Mouse (Mus musculus): ENCODE measurements around the gene Surf6. TPM values are rescaled to one million over a fixed set of nuclear protein-coding genes. Genes with fewer than 3 reads are reported as not detected.

Surf6 gene
- polyA plus RNA-seq, 1 experiment from 2014 or later = 29.7 TPM

DNA sequence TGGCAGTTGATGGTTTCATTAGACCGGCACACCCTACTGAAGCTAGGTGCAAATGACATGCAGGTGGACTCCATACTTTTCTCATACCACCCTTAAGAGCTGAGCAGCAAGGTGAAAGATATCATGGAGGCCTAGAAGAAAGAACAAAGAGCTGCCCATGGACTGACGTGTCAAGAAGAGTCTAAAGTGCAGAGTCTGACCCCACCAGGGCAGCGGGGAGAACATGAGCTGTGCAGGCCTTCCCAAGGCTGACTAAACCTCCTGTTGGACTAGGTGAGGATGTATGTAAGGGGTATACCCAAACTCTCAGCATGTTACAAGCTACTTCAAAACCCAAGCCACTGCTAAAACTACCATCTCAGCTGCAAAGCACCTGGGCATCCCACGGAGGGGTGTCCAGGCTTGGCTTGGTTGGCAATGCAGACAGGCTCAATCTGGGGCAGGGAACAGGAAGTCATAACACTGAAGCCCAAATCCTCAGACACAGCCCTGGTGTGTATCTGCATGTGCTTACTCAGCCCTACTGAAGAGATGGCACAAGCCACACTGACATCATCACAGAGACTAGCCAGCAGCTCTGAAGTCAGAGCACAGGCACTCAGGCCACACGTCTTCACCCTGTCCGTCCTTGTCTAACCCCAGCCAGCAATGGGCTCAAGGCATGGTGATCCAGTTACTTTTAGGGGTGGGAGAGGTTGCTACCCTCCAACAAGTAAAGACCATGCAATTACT, 25.2 kb upstream of the Surf6 start:
- Histone ChIP-seq H3K4me1 (peaks cover 27% of the 10 kb centered on the region), H3K9me3 (no peaks in the 10 kb centered on the region), H3K9ac (replicated peaks) (no peak overlapping the region), H3K27ac (replicated peaks) (no peak overlapping the region), H3K27me3 (no peaks in the 10 kb centered on the region), H3K36me3 (peaks cover 43% of the 10 kb centered on the region), H3K4me3 (no peak overlapping the region), H3K4me2 (replicated peaks) (no peak overlapping the region)
- ATAC-seq (replicated peaks) = no peak
- WGBS = 93% methylated on average over 6 of the region's 6 CpGs

DNA sequence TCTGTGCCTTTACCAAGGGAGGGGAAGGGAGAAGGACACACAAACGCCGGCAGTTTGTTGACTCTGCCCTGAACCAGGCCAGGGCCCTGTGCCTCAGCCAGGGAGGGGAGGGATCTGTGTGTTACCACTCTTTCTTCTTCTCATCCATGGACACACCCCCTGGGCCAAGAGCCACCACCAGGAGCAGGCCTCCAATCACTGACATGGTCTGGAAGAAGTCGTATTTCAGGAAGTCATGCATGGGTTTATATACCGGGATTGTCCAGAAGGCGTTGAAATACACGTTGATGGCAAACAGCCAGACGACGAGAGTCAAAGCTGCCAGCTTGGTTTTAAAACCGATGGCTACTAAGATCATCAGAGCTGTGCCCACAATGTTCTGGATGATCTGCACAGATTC, 19.1 kb upstream of the Surf6 start:
- 84% methylated on average over 9 of the region's 9 CpGs for WGBS
- peaks cover 84% of the 10 kb centered on the region for H3K36me3 ChIP-seq

DNA sequence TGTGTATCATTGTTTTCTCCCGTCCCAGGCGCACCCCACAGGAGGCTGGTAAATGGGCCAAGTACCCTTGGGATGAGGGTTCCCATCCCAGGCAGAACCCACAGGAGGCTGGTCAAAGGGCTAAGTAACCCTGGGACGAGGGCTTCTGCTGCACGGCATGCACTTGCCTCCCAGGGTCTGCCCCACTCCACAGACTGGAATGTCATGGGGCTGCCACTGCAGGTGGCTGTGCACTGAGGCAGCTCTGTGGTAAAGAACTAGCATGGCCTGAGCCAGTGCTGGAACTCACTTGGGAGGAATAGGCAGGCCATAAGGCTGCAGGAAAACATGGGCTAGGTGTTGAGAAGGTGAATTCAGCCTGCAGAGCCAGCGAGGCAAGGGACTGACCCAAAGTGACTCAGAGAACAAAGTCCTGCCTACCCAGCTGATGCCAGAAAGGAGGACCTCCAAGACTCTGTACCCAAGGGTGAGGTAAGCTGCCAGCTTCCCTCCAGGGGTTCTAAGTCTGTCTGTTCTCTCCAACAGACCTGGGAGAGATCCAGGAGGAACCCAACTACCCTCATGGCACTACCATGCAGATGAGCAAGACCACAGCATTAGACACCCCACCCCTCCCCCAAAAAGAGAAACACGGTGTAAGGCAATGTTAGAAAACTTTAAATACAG, 17.6 kb upstream of the Surf6 start:
- Histone ChIP-seq H3K27ac (replicated peaks) (no peak overlapping the region), H3K36me3 (peaks cover 72% of the 10 kb centered on the region), H3K4me2 (replicated peaks) (no peak overlapping the region), H3K27me3 (no peaks in the 10 kb centered on the region), H3K9ac (replicated peaks) (no peak overlapping the region), H3K9me3 (no peaks in the 10 kb centered on the region), H3K4me1 (peaks cover 25% of the 10 kb centered on the region), H3K4me3 (no peak overlapping the region)
- WGBS = 92% methylated on average over 6 of the region's 6 CpGs
- no peak for ATAC-seq (replicated peaks)

More for the DNA sequence above, 19.1 kb upstream of the Surf6 start:
- ATAC-seq (replicated peaks) = no peak
- Histone ChIP-seq H3K4me2 (replicated peaks) (no peak overlapping the region), H3K4me3 (no peak overlapping the region), H3K9ac (replicated peaks) (no peak overlapping the region), H3K27ac (replicated peaks) (no peak overlapping the region), H3K4me1 (peaks cover 16% of the 10 kb centered on the region), H3K27me3 (no peaks in the 10 kb centered on the region), H3K9me3 (no peaks in the 10 kb centered on the region)

DNA sequence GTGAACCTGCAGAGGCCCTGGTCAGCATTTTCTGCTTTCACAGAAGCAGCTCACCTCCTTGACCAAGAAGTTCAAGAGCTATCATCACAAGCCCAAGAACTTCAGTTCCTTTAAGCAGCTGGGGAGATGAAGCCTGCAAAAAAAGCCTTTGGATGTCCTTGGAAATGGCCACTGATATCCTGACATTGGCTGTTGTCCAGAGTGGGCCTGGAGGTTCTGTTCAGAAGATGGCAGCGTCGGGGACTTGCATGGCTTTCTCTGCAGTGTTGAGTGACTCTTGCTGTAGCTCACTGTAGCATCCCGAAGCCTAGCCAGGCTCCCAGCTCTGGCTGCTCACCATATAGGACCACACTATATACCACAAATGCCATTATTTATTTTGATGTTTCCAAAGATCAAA, 17.0 kb upstream of the Surf6 start:
- no peak for ATAC-seq (replicated peaks)

DNA sequence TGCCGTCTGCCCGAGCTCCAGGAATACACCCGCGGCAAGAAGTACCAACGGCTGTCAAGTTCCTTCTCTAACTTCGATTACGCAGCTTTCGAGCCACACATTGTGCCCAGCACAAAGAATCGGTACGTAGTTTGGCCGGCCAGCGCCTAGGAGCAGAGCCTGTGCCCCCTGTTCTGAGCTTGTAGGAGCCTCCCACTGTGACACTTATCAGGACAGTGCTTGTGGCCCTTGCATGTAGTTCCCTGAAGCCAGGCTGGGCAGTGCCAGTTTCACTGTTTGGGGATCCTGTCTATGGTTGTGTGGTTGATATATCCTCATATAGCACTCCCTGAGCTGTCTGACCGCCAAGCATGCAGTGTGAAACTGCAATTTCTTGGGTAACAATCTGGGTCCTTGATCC, 14.1 kb upstream of the Surf6 start:
- 3% methylated on average over 13 of the region's 13 CpGs for WGBS
- peak; percentile 3; the same call in 1 of the 2 replicates for ATAC-seq (replicated peaks)
- no peaks in the 10 kb centered on the region for H3K27me3 ChIP-seq
- H3K36me3 ChIP-seq = peaks cover 65% of the 10 kb centered on the region
- peak overlapping the region; percentile 71 for H3K4me3 ChIP-seq
- H3K9ac ChIP-seq (replicated peaks) = peak overlapping the region; percentile 77
- H3K9me3 ChIP-seq = no peaks in the 10 kb centered on the region
- H3K4me2 ChIP-seq (replicated peaks) = peak overlapping the region; percentile 96
- peak overlapping the region; percentile 75 for H3K27ac ChIP-seq (replicated peaks)
- peaks cover 46% of the 10 kb centered on the region for H3K4me1 ChIP-seq

More for the DNA sequence above, 17.0 kb upstream of the Surf6 start:
- Histone ChIP-seq H3K9ac (replicated peaks) (no peak overlapping the region), H3K4me2 (replicated peaks) (no peak overlapping the region), H3K9me3 (no peaks in the 10 kb centered on the region), H3K4me3 (no peak overlapping the region), H3K4me1 (peaks cover 32% of the 10 kb centered on the region), H3K27me3 (no peaks in the 10 kb centered on the region), H3K27ac (replicated peaks) (no peak overlapping the region), H3K36me3 (peaks cover 67% of the 10 kb centered on the region)
- 91% methylated on average over 3 of the region's 3 CpGs for WGBS

DNA sequence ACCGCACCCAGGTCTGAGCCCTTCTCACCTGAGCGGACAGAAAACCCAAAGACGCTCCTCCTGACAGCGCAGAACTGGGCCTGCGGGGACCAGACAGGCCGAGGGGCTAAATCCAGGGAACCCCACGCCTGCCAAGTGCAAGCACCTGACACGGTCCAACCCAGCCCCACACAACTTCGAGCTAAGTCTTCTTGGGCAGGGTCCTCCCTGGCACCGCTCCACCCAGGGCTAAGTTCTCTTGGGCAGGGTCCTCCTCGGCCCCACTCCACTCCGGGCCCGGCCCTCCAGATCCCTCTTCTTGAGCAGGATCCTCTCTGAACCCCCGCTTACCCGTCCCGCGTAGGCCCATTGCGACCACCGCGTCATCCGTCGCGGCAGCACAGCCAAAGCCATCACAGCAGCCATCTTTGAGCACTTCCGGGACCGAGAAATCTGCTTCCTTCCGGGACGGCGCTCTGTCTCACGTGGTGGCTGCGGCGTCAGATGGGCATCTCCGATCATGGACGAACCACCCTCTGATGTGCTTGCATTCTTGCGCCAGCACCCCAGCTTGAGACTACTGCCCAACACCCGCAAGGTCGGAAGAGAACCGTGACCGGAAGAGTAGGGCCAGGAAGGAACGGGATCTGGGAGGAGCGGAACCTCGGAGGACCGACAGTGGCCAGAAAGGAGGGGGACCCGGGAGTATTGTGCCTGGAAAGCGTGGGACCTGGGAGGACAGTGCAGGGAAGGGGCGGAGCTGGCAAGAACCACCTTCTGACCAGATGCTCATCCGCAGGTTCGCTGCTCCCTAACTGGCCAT, 13.4 kb upstream of the Surf6 start, which contains the start of the genes Surf2 and Surf1:
Gene Surf2 (plus strand): TSS at position 441 of the 802 bp plus-strand sequence.
Gene Surf1 (minus strand): TSS at position 604 of the 802 bp plus-strand sequence.
- Histone ChIP-seq H3K9ac (replicated peaks) (peak within 1 kb of the TSS; percentile 77), H3K27ac (replicated peaks) (peak within 1 kb of the TSS; percentile 75), H3K4me3 (peak within 1 kb of the TSS; percentile 71), H3K4me1 (peaks cover 50% of the 10 kb centered on the region), H3K9me3 (no peaks in the 10 kb centered on the region), H3K27me3 (no peaks in the 10 kb centered on the region), H3K4me2 (replicated peaks) (peak within 1 kb of the TSS; percentile 96), H3K36me3 (peaks cover 60% of the 10 kb centered on the region)
- WGBS = 2% methylated on average over 47 of the region's 47 CpGs
- ATAC-seq (replicated peaks) = peak; percentile 77

DNA sequence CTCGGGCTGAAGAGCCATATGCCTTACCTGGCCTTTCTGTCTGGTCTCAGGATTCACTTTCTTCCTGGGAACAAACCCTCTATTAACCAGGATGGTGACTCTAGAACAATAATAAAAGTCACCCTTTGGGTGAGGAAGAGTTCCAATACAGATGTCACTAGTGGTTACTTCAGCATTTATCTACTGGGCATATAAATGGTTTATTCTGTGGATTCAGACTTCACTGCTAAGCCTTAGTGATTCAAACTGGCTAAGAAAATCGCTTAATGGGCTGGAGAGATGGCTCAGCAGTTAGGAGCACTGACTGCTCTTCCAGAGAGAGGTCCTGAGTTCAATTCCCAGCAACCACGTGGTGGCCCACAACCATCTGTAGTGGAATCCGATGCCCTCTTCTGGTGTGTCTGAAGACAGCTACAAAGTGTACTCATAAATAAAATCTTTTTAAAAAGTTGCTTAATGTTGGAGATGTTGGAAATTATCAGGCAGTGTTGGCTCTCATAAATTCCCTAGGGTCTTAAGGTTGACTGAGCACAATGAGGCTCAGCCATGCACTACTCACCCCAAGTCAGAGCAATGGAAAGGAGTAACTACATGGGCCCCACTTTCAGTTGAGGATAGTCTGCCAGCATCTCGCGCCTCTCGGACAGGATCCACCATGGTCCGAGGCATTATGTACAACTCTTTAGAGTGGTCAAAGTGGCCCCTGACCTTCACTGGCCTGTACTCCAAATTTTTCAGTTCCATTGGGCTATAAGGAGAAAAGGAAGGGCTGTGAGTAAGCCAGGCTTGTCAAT, 11.7 kb upstream of the Surf6 start:
- peaks cover 55% of the 10 kb centered on the region for H3K4me1 ChIP-seq
- ATAC-seq (replicated peaks) = no peak
- no peak overlapping the region for H3K9ac ChIP-seq (replicated peaks)
- no peak overlapping the region for H3K4me3 ChIP-seq
- no peak overlapping the region for H3K27ac ChIP-seq (replicated peaks)
- H3K4me2 ChIP-seq (replicated peaks) = 0 out of 2 replicates have a peak overlapping the region, but pooled peaks have one; percentile 96
- no peaks in the 10 kb centered on the region for H3K9me3 ChIP-seq
- no peaks in the 10 kb centered on the region for H3K27me3 ChIP-seq
- peaks cover 43% of the 10 kb centered on the region for H3K36me3 ChIP-seq
- 61% methylated on average over 8 of the region's 8 CpGs for whole genome bisulfite sequencing

DNA sequence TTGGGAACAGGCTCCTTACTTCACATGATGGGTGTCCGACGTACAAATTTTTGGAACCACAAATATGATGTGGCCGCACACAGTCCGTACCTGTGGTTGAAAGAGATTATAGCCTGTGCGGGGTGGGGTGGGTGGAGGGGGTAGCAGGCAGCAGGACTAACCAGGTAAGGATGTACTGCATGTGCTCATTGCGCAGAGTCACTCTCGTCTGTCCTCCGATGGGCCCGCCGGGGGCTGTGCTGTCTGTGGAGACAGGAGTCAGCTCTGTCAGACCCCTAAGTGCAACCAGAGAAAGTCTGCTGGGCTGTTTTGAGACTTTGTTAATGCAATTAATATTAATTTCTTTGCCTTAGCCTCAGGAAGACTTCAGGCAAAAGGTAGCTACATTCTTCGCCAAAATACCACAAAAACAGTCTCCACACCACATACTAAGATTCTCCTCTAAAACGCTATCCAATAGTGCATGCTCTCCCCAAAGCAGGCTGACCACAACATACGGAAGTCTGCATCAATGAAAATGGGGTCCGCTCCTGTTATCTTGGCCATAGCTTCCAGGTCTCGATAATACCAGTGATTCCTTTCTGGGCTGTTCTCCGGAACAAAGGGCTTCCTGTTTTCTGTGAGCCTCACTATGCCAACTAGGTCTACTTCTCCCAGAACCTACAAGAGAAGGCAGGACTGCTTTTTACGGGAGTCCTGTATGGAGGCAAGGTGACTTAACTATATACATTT, 10.9 kb upstream of the Surf6 start:
- H3K27me3 ChIP-seq = no peaks in the 10 kb centered on the region
- peaks cover 35% of the 10 kb centered on the region for H3K36me3 ChIP-seq
- 0 out of 2 replicates have a peak overlapping the region, but pooled peaks have one; percentile 2 for H3K4me3 ChIP-seq
- no peak for ATAC-seq (replicated peaks)
- H3K4me2 ChIP-seq (replicated peaks) = no peak overlapping the region
- 87% methylated on average over 17 of the region's 17 CpGs for WGBS
- H3K9me3 ChIP-seq = no peaks in the 10 kb centered on the region
- no peak overlapping the region for H3K9ac ChIP-seq (replicated peaks)
- no peak overlapping the region for H3K27ac ChIP-seq (replicated peaks)
- peaks cover 63% of the 10 kb centered on the region for H3K4me1 ChIP-seq

DNA sequence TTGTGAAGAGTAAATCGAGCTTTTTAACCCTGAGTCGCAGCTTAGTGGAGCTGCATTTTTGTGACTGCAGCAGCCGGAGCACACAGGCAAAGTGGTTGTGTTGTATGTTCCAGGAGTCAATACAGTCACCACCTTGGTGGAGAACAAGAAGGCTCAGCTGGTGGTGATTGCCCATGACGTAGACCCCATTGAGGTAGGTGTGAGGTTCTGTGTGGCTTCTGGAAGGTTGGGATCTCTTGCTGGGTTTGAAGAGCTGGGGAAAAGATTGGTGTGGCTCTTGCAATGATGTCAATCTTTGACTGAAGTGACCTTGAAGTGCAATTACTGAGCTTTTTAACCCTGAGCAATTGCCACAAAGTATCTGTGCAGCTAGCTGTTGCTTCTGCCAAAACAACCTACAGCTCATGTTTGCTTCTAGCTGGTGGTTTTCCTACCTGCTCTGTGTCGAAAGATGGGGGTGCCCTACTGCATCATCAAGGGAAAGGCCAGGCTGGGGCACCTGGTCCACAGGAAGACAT, 9.6 kb upstream of the Surf6 start:
- H3K27me3 ChIP-seq = no peaks in the 10 kb centered on the region

DNA sequence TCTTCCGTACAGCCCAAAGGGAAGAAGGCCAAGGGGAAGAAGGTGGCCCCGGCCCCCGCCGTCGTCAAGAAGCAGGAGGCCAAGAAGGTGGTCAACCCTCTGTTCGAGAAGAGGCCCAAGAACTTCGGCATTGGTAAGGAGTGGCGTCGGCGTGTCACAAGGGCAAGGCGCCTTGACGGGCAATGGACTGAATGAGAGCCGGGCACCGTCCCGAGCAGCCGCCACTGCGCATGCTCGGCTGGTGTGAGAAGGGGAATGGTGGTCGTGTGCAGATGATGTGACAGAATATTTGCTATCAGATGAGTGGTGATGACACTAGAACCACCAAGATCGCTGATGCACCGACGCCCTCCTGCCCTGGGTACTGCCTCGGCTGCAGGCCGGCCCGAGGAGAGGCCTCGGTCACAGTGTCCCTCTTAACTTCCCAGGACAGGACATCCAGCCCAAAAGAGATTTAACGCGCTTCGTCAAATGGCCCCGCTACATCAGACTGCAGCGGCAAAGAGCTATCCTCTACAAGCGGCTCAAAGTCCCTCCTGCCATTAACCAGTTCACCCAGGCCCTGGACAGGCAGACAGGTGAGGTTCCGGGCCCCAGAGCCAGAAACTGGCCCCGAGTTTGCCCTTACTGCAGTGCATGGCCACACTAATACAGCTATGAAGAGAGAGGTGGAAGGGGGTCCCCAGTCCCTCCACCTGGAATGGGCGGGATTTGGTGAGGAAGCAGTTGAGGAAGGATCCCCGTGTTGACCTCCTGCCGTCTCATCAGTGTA, 8.5 kb upstream of the Surf6 start:
- H3K4me2 ChIP-seq (replicated peaks) = peak overlapping the region; percentile 92
- H3K27me3 ChIP-seq = no peaks in the 10 kb centered on the region
- H3K9ac ChIP-seq (replicated peaks) = peak overlapping the region; percentile 94
- H3K4me1 ChIP-seq = peaks cover 59% of the 10 kb centered on the region
- peak overlapping the region; percentile 93 for H3K27ac ChIP-seq (replicated peaks)
- peaks cover 50% of the 10 kb centered on the region for H3K36me3 ChIP-seq
- ATAC-seq (replicated peaks) = peak; percentile 57
- H3K4me3 ChIP-seq = peak overlapping the region; percentile 93
- WGBS = under 1% methylated on average over 37 of the region's 37 CpGs
- no peaks in the 10 kb centered on the region for H3K9me3 ChIP-seq

More for the DNA sequence above, 9.6 kb upstream of the Surf6 start:
- H3K36me3 ChIP-seq = peaks cover 38% of the 10 kb centered on the region
- WGBS = 62% methylated on average over 5 of the region's 5 CpGs
- H3K9ac ChIP-seq (replicated peaks) = peak overlapping the region; percentile 94
- peak overlapping the region; percentile 92 for H3K4me2 ChIP-seq (replicated peaks)
- ATAC-seq (replicated peaks) = no peak
- no peaks in the 10 kb centered on the region for H3K9me3 ChIP-seq
- H3K4me3 ChIP-seq = peak overlapping the region; percentile 93
- peaks cover 65% of the 10 kb centered on the region for H3K4me1 ChIP-seq
- 0 out of 2 replicates have a peak overlapping the region, but pooled peaks have one; percentile 93 for H3K27ac ChIP-seq (replicated peaks)
